Mouse (Mus musculus) myocyte (in vitro differentiated cells): ENCODE measurements at regions not wholly inside any gene's neighbourhood (a gene's known extent, or its start where the extent isn't known, plus 50 kb on each side); places are given as distances from the start of the nearest gene placed in this dataset.

ENCODE experiments used
- E2F4 ChIP-seq: IDR thresholded peaks from one replicate; pipeline ENCODE4 v1.6.1; 2011; ENCODE audit warnings: mild to moderate bottlenecking, control low read depth, moderate library complexity; ENCODE audit not compliant: insufficient read depth
- MAX ChIP-seq: IDR thresholded peaks from one replicate; pipeline ENCODE4 v1.6.1; 2011; ENCODE audit warnings: low read depth, mild to moderate bottlenecking, control low read depth
- POLR2A ChIP-seq: IDR thresholded peaks from one replicate; pipeline ENCODE4 v1.6.1; 2011; ENCODE audit warnings: low read depth, mild to moderate bottlenecking, control low read depth, moderate library complexity; ENCODE audit not compliant: insufficient read length
- TCF12 ChIP-seq: IDR thresholded peaks from one replicate; pipeline ENCODE4 v1.6.1; 2011; ENCODE audit warnings: mild to moderate bottlenecking, control low read depth; ENCODE audit not compliant: poor library complexity, insufficient read depth, severe bottlenecking

DNA sequence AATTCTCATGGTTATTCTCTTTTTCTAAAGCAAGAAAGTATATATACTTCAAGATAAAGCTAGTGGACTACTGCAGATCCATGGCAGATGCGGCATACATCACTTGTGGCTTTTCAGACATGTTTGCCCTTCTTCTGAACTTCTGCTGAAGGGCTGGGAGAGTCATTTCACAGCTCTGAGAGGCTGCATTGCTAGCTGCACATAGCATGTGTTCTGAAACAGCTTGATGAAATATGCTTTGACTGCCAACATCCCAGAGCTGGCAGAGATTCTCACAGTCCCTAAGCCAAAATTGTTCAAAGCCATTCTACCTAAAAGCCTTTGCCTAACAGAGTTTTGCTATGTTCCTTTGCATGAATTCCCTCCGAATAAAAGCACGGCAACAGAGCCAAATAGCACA, 177.9 kb downstream of the Gm9733 start:
- TF ChIP-seq POLR2A (no peak), MAX (no peak), E2F4 (no peak), TCF12 (no peak)
